Mouse (Mus musculus) MN1 (cell line): ENCODE data around the gene Wdr46.
A peak's percentile ranks its signal among the peaks of the same experiment; 100 is the strongest.
"Not testable (repeated sequence)": the region's sequence is repeated elsewhere in the genome, so short reads cannot be mapped to it uniquely, and the experiment has no call there.

Source experiments
- DNase-seq: peaks from one replicate; pipeline ENCODE4 v3.0.0-alpha.2; 2016; ENCODE audit warnings: low spot score

Gene Wdr46

GRCm38 (mm10) chr17:33980181-33981035 is 39.9 kb downstream of the Wdr46 start:
- no peak for DNase-seq

GRCm38 (mm10) chr17:33981192-33981909 is 40.9 kb downstream of the Wdr46 start:
- peak; percentile 79 for DNase-seq

GRCm38 (mm10) chr17:33982136-33982535 is 41.7 kb downstream of the Wdr46 start:
- DNase-seq: not testable (repeated sequence)

- peak; percentile 78 for DNase-seq
These were observed 51.6 kb downstream of the Wdr46 start for GRCm38 (mm10) chr17:33991788-33992664.

- DNase-seq: no peak
These were observed 54.5 kb downstream of the Wdr46 start for GRCm38 (mm10) chr17:33994959-33995358.

DNA sequence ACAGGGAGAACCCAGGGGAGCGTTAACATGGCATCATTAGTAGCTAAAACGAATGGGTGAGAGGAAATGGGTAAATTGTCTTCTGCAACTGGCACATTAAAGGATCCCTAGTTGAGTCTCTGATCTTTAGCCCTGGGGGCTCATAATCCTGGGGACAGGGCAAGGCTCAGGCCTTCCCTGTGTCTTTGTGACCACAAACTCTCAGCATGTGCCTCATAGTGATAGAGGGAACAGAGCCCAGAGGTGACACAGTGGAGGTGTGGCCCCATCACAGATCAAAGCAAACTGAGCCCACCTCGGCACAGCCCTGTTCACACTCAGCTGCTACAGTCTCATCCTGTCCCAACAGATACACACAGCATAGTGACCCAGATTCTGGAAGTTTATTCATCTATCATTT is 55.2 kb downstream of the Wdr46 start:
- DNase-seq: no peak

GRCm38 (mm10) chr17:33997025-33997424 is 56.6 kb downstream of the Wdr46 start:
- not testable (repeated sequence) for DNase-seq

- peak; percentile 25 for DNase-seq
These were observed 58.2 kb downstream of the Wdr46 start for GRCm38 (mm10) chr17:33998697-33999096.
